Mouse (Mus musculus): ENCODE measurements at regions not wholly inside any gene's neighbourhood (a gene's known extent, or its start where the extent isn't known, plus 50 kb on each side); places are given as distances from the start of the nearest gene placed in this dataset.

- peaks cover 5% of the 10 kb centered on the region; the same call in 1 of the 2 replicates for H3K27me3 ChIP-seq (replicated peaks; ENCODE audit: low read depth, poor library complexity, severe bottlenecking)
- no peaks in the 10 kb centered on the region for H3K36me3 ChIP-seq (replicated peaks)
- H3K9me3 ChIP-seq, result no peaks in the 10 kb centered on the region
- DNase-seq (ENCODE audit: low spot score), result no peak
- H3K27ac ChIP-seq (replicated peaks), result 0 out of 2 replicates have a peak overlapping the region, but pooled peaks have one; percentile 71
- 89% methylated on average over 8 of the region's 8 CpGs for WGBS
- peaks cover 64% of the 10 kb centered on the region for H3K4me1 ChIP-seq
- no peak overlapping the region for H3K4me3 ChIP-seq
These were observed 808.0 kb upstream of the Pou3f3 start for GRCm38 (mm10) chr1:41887556-41887955.

- H3K36me3 ChIP-seq (replicated peaks), result no peaks in the 10 kb centered on the region
- 6% methylated on average over 2 of the region's 2 CpGs for WGBS
- H3K4me3 ChIP-seq, result no peak overlapping the region
- H3K27ac ChIP-seq (replicated peaks), result peak overlapping the region; percentile 71
- H3K4me1 ChIP-seq, result peaks cover 66% of the 10 kb centered on the region
- H3K9me3 ChIP-seq, result no peaks in the 10 kb centered on the region
- peaks cover 5% of the 10 kb centered on the region; the same call in 1 of the 2 replicates for H3K27me3 ChIP-seq (replicated peaks; ENCODE audit: low read depth, poor library complexity, severe bottlenecking)
- peak; percentile 56 for DNase-seq (ENCODE audit: low spot score)
These were observed 807.4 kb upstream of the Pou3f3 start for GRCm38 (mm10) chr1:41888213-41888612.

- H3K27me3 ChIP-seq (replicated peaks; ENCODE audit: low read depth, poor library complexity, severe bottlenecking), result peaks cover 5% of the 10 kb centered on the region; the same call in 1 of the 2 replicates
- WGBS, result 29% methylated on average over 5 of the region's 5 CpGs
- no peak overlapping the region for H3K4me3 ChIP-seq
- peaks cover 66% of the 10 kb centered on the region for H3K4me1 ChIP-seq
- H3K27ac ChIP-seq (replicated peaks), result peak overlapping the region; percentile 48; the same call in 1 of the 2 replicates
- no peaks in the 10 kb centered on the region for H3K36me3 ChIP-seq (replicated peaks)
- no peaks in the 10 kb centered on the region for H3K9me3 ChIP-seq
- no peak for DNase-seq (ENCODE audit: low spot score)
These were observed 806.6 kb upstream of the Pou3f3 start for GRCm38 (mm10) chr1:41888966-41889365.

GRCm38 (mm10) chr1:41889940-41890339 is 805.6 kb upstream of the Pou3f3 start:
- WGBS, result 73% methylated on average over 6 of the region's 6 CpGs
- H3K27me3 ChIP-seq (replicated peaks; ENCODE audit: low read depth, poor library complexity, severe bottlenecking), result peaks cover 5% of the 10 kb centered on the region; the same call in 1 of the 2 replicates
- H3K27ac ChIP-seq (replicated peaks), result 0 out of 2 replicates have a peak overlapping the region, but pooled peaks have one; percentile 5

GRCm38 (mm10) chr1:41890714-41891689 is 804.6 kb upstream of the Pou3f3 start:
- Histone ChIP-seq H3K4me3 (peak overlapping the region; percentile 23; the same call in 1 of the 2 replicates), H3K27ac (replicated peaks) (peak overlapping the region; percentile 83), H3K27me3 (replicated peaks; ENCODE audit: low read depth, poor library complexity, severe bottlenecking) (peaks cover 5% of the 10 kb centered on the region; the same call in 1 of the 2 replicates), H3K9me3 (no peaks in the 10 kb centered on the region), H3K4me1 (peaks cover 62% of the 10 kb centered on the region), H3K36me3 (replicated peaks) (no peaks in the 10 kb centered on the region)
- 39% methylated on average over 20 of the region's 20 CpGs for WGBS
- DNase-seq (ENCODE audit: low spot score), result peak; percentile 53

More at GRCm38 (mm10) chr1:41889940-41890339, 805.6 kb upstream of the Pou3f3 start:
- Histone ChIP-seq H3K4me3 (no peak overlapping the region), H3K4me1 (peaks cover 66% of the 10 kb centered on the region), H3K36me3 (replicated peaks) (no peaks in the 10 kb centered on the region), H3K9me3 (no peaks in the 10 kb centered on the region)
- DNase-seq (ENCODE audit: low spot score), result no peak

- 78% methylated on average over 11 of the region's 11 CpGs for WGBS
- peak overlapping the region; percentile 83; the same call in 1 of the 2 replicates for H3K27ac ChIP-seq (replicated peaks)
- no peaks in the 10 kb centered on the region for H3K9me3 ChIP-seq
- H3K4me1 ChIP-seq, result peaks cover 64% of the 10 kb centered on the region
- no peak overlapping the region for H3K4me3 ChIP-seq
- no peaks in the 10 kb centered on the region for H3K36me3 ChIP-seq (replicated peaks)
- H3K27me3 ChIP-seq (replicated peaks; ENCODE audit: low read depth, poor library complexity, severe bottlenecking), result peaks cover 5% of the 10 kb centered on the region; the same call in 1 of the 2 replicates
- DNase-seq (ENCODE audit: low spot score), result no peak
These were observed 803.8 kb upstream of the Pou3f3 start for GRCm38 (mm10) chr1:41891730-41892129.

GRCm38 (mm10) chr1:41892376-41892775 is 803.2 kb upstream of the Pou3f3 start:
- Histone ChIP-seq H3K27me3 (replicated peaks; ENCODE audit: low read depth, poor library complexity, severe bottlenecking) (no peaks in the 10 kb centered on the region), H3K36me3 (replicated peaks) (no peaks in the 10 kb centered on the region), H3K9me3 (no peaks in the 10 kb centered on the region), H3K27ac (replicated peaks) (peak overlapping the region; percentile 63), H3K4me1 (peaks cover 61% of the 10 kb centered on the region), H3K4me3 (no peak overlapping the region)
- WGBS, result 20% methylated on average over 2 of the region's 2 CpGs
- DNase-seq (ENCODE audit: low spot score), result peak; percentile 29

- WGBS, result 82% methylated on average over 4 of the region's 4 CpGs
These were observed 797.7 kb upstream of the Pou3f3 start for GRCm38 (mm10) chr1:41897768-41898330.

GRCm38 (mm10) chr1:41900370-41900769 is 795.2 kb upstream of the Pou3f3 start:
- peaks cover 7% of the 10 kb centered on the region; the same call in 1 of the 2 replicates for H3K4me1 ChIP-seq
- H3K9me3 ChIP-seq, result no peaks in the 10 kb centered on the region
- 94% methylated on average over 6 of the region's 6 CpGs for WGBS
- H3K4me3 ChIP-seq, result no peak overlapping the region
- no peaks in the 10 kb centered on the region for H3K27me3 ChIP-seq (replicated peaks; ENCODE audit: low read depth, poor library complexity, severe bottlenecking)
- no peak overlapping the region for H3K27ac ChIP-seq (replicated peaks)
- no peak for DNase-seq (ENCODE audit: low spot score)
- no peaks in the 10 kb centered on the region for H3K36me3 ChIP-seq (replicated peaks)

More at GRCm38 (mm10) chr1:41897768-41898330, 797.7 kb upstream of the Pou3f3 start:
- H3K36me3 ChIP-seq (replicated peaks), result no peaks in the 10 kb centered on the region
- H3K27ac ChIP-seq (replicated peaks), result no peak overlapping the region
- no peaks in the 10 kb centered on the region for H3K27me3 ChIP-seq (replicated peaks; ENCODE audit: low read depth, poor library complexity, severe bottlenecking)
- no peak overlapping the region for H3K4me3 ChIP-seq
- no peak for DNase-seq (ENCODE audit: low spot score)
- no peaks in the 10 kb centered on the region for H3K9me3 ChIP-seq
- H3K4me1 ChIP-seq, result peaks cover 7% of the 10 kb centered on the region; the same call in 1 of the 2 replicates

GRCm38 (mm10) chr1:41905971-41906370 is 789.6 kb upstream of the Pou3f3 start:
- 88% methylated on average over 5 of the region's 5 CpGs for WGBS

GRCm38 (mm10) chr1:41908001-41908807 is 787.4 kb upstream of the Pou3f3 start:
- WGBS, result 88% methylated on average over 8 of the region's 8 CpGs
- DNase-seq (ENCODE audit: low spot score), result no peak
- Histone ChIP-seq H3K27me3 (replicated peaks; ENCODE audit: low read depth, poor library complexity, severe bottlenecking) (no peaks in the 10 kb centered on the region), H3K9me3 (no peaks in the 10 kb centered on the region), H3K4me1 (peaks cover 14% of the 10 kb centered on the region), H3K36me3 (replicated peaks) (no peaks in the 10 kb centered on the region), H3K4me3 (no peak overlapping the region), H3K27ac (replicated peaks) (no peak overlapping the region)

More at GRCm38 (mm10) chr1:41905971-41906370, 789.6 kb upstream of the Pou3f3 start:
- Histone ChIP-seq H3K27ac (replicated peaks) (no peak overlapping the region), H3K4me3 (no peak overlapping the region), H3K36me3 (replicated peaks) (no peaks in the 10 kb centered on the region), H3K27me3 (replicated peaks; ENCODE audit: low read depth, poor library complexity, severe bottlenecking) (no peaks in the 10 kb centered on the region), H3K4me1 (peaks cover 6% of the 10 kb centered on the region; the same call in 1 of the 2 replicates), H3K9me3 (no peaks in the 10 kb centered on the region)
- no peak for DNase-seq (ENCODE audit: low spot score)

GRCm38 (mm10) chr1:41908808-41909110 is 786.8 kb upstream of the Pou3f3 start:
- Histone ChIP-seq H3K36me3 (replicated peaks) (no peaks in the 10 kb centered on the region), H3K4me3 (no peak overlapping the region), H3K27ac (replicated peaks) (no peak overlapping the region), H3K9me3 (no peaks in the 10 kb centered on the region), H3K27me3 (replicated peaks; ENCODE audit: low read depth, poor library complexity, severe bottlenecking) (no peaks in the 10 kb centered on the region), H3K4me1 (peaks cover 14% of the 10 kb centered on the region)
- 83% methylated on average over 5 of the region's 5 CpGs for WGBS
- no peak for DNase-seq (ENCODE audit: low spot score)

Data from embryonic facial prominence, embryonic 10.5 days (tissue).